Mouse (Mus musculus) intestine, embryonic 16.5 days (tissue): Measurements from ENCODE around the gene Ssxb6. TPM values are rescaled to one million over a fixed set of nuclear protein-coding genes. Genes with fewer than 3 reads are reported as not detected.
"Not testable (repeated sequence)": the region's sequence is repeated elsewhere in the genome, so short reads cannot be mapped to it uniquely, and the experiment has no call there.

Experiments
- ATAC-seq: fragments of 200-750 bp; cut with Nextera tagmentation; 2 replicates; pipeline ENCODE4 v1.8.0; 2017; ENCODE audit warnings: moderate TSS enrichment, moderate library complexity
- H3K27ac ChIP-seq: fragments of 300-500 bp; sonication (generic); 2 replicates; pipeline ENCODE4 v1.5.1; 2014; ENCODE audit warnings: mild to moderate bottlenecking, low read length
- H3K27me3 ChIP-seq: fragments of 300-500 bp; sonication (generic); replicated peaks from 2 replicates; pipeline ENCODE4 v1.6.1; 2014; ENCODE audit warnings: low read length, control low read depth, mixed read lengths; ENCODE audit not compliant: control insufficient read depth, insufficient read depth
- H3K36me3 ChIP-seq: fragments of 300-500 bp; sonication (generic); 2 replicates; pipeline ENCODE4 v1.6.1; 2014; ENCODE audit warnings: low read length, control low read depth; ENCODE audit not compliant: control insufficient read depth, insufficient read depth
- H3K4me1 ChIP-seq: fragments of 300-500 bp; sonication (generic); 2 replicates; pipeline ENCODE4 v1.6.1; 2014; ENCODE audit warnings: low read length, control low read depth, mixed read lengths; ENCODE audit not compliant: control insufficient read depth, insufficient read depth
- H3K4me2 ChIP-seq: fragments of 300-500 bp; sonication (generic); 2 replicates; pipeline ENCODE4 v1.6.1; 2014; ENCODE audit warnings: low read depth, low read length, control low read depth
- H3K4me3 ChIP-seq: fragments of 300-500 bp; sonication (generic); 2 replicates; pipeline ENCODE4 v1.5.1; 2014; ENCODE audit warnings: mild to moderate bottlenecking, low read length
- H3K9ac ChIP-seq: fragments of 300-500 bp; sonication (generic); 2 replicates; pipeline ENCODE4 v1.6.1; 2014; ENCODE audit warnings: low read depth, low read length
- H3K9me3 ChIP-seq: fragments of 300-500 bp; sonication (generic); 2 replicates; pipeline ENCODE4 v1.6.1; 2016; ENCODE audit warnings: low read length, control low read depth; ENCODE audit not compliant: control insufficient read depth
- WGBS: fragments of 180-500 bp; shearing (Covaris S2); extraction: QIAGEN DNeasy Blood & Tissue Kit; methylation state at CpG from one replicate; pipeline ENCODE4 v1.1.7; 2014; 5-methylcytosine and 5-hydroxymethylcytosine counted together
- polyA plus RNA-seq: library from polyadenylated mRNA; unstranded; fragments of >200 nt; fragmentation: Nextera tagmentation; extraction: Ambion mirVana; gene quantifications from 2 replicates; pipeline ENCODE4 v1.2.1, GENCODE M21; 2015

Gene Ssxb6
- polyA plus RNA-seq: not detected in 2 replicates

GRCm38 (mm10) chrX:8548155-8548554 lies at the start of gene Ssxb6:
Gene Ssxb6, minus strand, starts transcription at chrX:8548255.
- H3K9ac ChIP-seq, H3K27ac ChIP-seq, H3K36me3 ChIP-seq, H3K9me3 ChIP-seq, H3K4me3 ChIP-seq, H3K27me3 ChIP-seq, H3K4me2 ChIP-seq, H3K4me1 ChIP-seq, ATAC-seq: not testable (repeated sequence)
- 70% methylated on average over 4 of the region's 4 CpGs for WGBS

- not testable (repeated sequence) for H3K9ac ChIP-seq, H3K36me3 ChIP-seq, H3K4me3 ChIP-seq, H3K4me2 ChIP-seq, H3K27ac ChIP-seq, H3K9me3 ChIP-seq, H3K4me1 ChIP-seq, ATAC-seq, H3K27me3 ChIP-seq
- 19% methylated on average over 1 of the region's 1 CpGs for WGBS
Measured at GRCm38 (mm10) chrX:8591716-8592115, 43.7 kb upstream of the Ssxb6 start, which contains the start of gene Ssxb3. Gene Ssxb3, minus strand, starts transcription at chrX:8591816.

- no peak within 1 kb of the TSS for H3K4me2 ChIP-seq
- WGBS: 77% methylated on average over 2 of the region's 2 CpGs
- H3K27me3 ChIP-seq: no peaks in the 10 kb centered on the region
- no peaks in the 10 kb centered on the region for H3K36me3 ChIP-seq
- ATAC-seq: no peak
- H3K4me3 ChIP-seq: no peak within 1 kb of the TSS
- no peak within 1 kb of the TSS for H3K9ac ChIP-seq
- no peaks in the 10 kb centered on the region for H3K4me1 ChIP-seq
- H3K9me3 ChIP-seq: no peaks in the 10 kb centered on the region
- no peak within 1 kb of the TSS for H3K27ac ChIP-seq
Measured at GRCm38 (mm10) chrX:8524854-8525253, 23.2 kb downstream of the Ssxb6 start, which contains the start of gene Gm14459. Gene Gm14459, minus strand, starts transcription at chrX:8524954.

Other genes with a start within 250 kb of the Ssxb6 start
- not detected in 2 replicates for gene Ssxb10, start 220.8 kb downstream of the Ssxb6 start, polyA plus RNA-seq
- not detected in 2 replicates for gene Ssxb9, start 181.3 kb downstream of the Ssxb6 start, polyA plus RNA-seq
- not detected in 2 replicates for gene Ssxb1, start 134.9 kb downstream of the Ssxb6 start, polyA plus RNA-seq
- not detected in 2 replicates for gene Ssxb2, start 86.5 kb downstream of the Ssxb6 start, polyA plus RNA-seq
- gene Gm14459, start 23.3 kb downstream of the Ssxb6 start, polyA plus RNA-seq: not detected in 2 replicates
- gene Ssxb3, start 43.6 kb upstream of the Ssxb6 start, polyA plus RNA-seq: not detected in 2 replicates
- not detected in 2 replicates for gene Ssxb8, start 142.6 kb upstream of the Ssxb6 start, polyA plus RNA-seq
- gene Ssx9, start 200.2 kb upstream of the Ssxb6 start, polyA plus RNA-seq: not detected in 2 replicates